Mouse (Mus musculus): Measurements from ENCODE around the gene Irx3. TPM values are rescaled to one million over a fixed set of nuclear protein-coding genes. Genes with fewer than 3 reads are reported as not detected.

Irx3 gene
- polyA plus RNA-seq (2014; fragmentation: Illumina TruSeq; extraction: RNeasy Lipid Tissue Mini Kit (QIAGEN cat#74804); ENCODE audit: low read depth, low replicate concordance) = not detected

DNA sequence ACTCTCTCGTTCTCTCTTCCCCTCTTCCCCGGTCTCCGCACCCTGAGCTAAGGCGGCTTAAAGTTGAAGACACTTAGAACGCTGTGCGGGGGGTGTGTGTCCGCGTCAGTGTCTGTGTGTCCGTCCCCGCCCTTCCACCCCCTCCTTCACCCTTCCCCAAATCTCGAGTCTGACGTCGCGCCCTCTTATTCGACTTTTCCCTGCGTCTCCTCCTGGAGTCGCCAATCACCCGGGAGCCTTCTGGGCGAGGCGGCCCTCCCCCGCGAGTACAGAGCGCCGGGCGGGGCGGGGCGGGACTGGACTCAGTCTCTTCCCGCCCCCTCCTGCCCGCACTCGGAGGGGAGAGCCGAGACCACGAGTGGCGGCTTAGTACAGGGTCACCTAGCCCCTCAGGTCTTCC, at the start of gene Irx3:
TSS of gene Irx3 (minus strand) at position 229 of the 400 bp plus-strand sequence.

All from sigmoid colon, adult 10 weeks (tissue).